Mouse (Mus musculus) liver, embryonic 14 days (tissue): ENCODE data around the gene Tmem222. TPM values are rescaled to one million over a fixed set of nuclear protein-coding genes. Genes with fewer than 3 reads are reported as not detected.

ENCODE experiments used
- polyA plus RNA-seq: library from polyadenylated mRNA; depleted of rRNA; stranded (reverse); fragments of >200 nt; gene quantifications from 2 replicates; pipeline ENCODE4 v1.2.3, GENCODE M21; 2012; rRNA removed

Gene Tmem222
- 28.7 and 32.3 TPM in 2 replicates for polyA plus RNA-seq

DNA sequence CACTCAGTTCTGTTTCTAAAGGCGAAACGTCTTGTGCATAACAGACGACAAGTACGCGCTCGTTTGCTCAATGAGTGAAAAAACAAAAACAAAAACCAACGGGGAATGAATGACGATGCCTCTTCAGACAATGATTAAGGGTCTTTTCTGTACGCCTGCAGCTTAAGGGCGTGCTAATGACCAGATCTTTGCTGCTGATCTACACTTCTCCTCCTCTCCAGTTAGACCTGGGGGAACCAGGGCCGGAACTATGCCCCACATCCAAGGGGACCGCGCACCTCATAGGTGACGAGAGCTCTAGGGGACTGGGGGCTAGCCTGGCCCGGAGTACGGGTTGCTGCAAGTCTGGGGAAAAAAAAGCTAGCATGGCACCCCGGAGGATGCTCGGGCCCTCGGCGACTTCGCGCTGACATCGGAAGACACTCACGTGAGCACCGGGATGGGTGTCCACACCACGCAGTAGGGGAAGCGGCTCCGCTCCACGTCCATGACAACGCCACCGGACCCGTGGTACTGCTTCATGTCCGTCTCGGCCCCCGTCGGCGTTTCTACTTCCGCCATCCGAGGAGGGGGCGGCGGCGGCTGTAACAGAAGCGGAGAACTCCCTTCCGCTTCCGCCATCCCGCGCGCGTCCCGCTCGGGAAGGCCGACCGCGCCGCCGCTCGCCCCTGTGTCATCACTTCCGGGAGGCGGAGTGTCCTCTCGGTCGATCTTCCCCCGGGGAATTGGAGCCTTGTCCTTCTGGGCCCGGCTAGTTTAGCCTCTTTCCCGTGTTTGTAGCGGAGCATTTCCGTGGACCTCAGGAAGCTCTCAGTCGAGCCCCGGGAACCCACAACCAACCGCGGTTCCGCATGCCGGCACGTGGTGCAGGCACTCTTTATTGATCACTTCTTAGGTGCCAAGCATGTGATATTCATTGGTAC, at the start of gene Tmem222:
Gene Tmem222, minus strand, starts transcription at position 689 of the 923 bp plus-strand sequence.

DNA sequence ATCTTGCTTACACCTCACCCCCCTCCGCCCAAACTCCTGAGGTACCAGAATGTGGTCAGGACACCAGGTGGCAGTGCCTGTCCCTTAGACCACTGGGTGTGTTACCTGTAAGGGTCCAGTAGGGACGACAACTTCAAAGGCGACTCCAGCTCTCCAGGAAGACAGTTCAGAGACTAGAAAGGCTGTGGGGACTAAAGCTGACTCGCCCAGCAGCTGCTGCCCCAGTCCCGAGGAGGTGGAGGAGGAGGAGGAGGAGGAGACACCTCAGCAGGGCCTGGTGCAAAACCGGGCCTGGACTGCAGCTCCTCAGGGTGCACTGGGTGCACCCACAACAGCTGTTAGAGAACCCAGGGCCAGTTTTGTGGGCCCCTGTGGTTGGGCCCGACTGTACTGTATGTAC, 14.7 kb downstream of the Tmem222 start, which contains the start of gene Sytl1:
Gene Sytl1, minus strand, starts transcription at position 232 of the 400 bp plus-strand sequence.

DNA sequence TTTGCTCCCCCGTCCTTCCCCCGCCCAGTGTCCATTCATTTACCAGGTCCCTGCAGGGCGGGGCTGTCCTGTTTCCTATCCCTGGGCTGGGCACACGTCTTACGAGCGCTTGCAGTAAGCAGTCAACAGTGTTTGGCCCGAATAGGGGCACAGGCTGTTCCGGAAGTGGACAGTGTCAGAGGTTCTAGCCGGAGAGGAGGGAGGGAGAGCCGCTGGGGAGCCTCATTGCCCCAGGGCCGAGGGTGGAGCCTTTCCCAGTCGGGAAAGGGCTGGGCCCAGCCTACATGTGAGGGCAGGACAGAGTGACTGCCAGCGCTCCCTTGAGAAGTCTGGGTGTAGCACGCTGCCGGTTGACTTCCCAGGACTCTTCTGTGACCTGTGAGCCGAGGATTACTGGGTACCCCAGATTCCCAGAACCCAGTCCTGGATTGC, 37.1 kb downstream of the Tmem222 start, which contains the start of gene Map3k6:
Gene Map3k6, plus strand, starts transcription at position 329 of the 432 bp plus-strand sequence.

Other genes starting within 250 kb of the Tmem222 start
- gene Wasf2, start 147.3 kb downstream of the Tmem222 start, polyA plus RNA-seq, result 10.2 and 12.9 TPM in 2 replicates
- gene Cd164l2, start 65.7 kb downstream of the Tmem222 start, polyA plus RNA-seq, result 0.07 TPM in 1 of 2 replicates, not detected in the other
- gene Gpr3, start 65.3 kb downstream of the Tmem222 start, polyA plus RNA-seq, result not detected in 2 replicates
- gene Map3k6, start 37.0 kb downstream of the Tmem222 start, polyA plus RNA-seq, result 1.9 and 2.1 TPM in 2 replicates
- 0.35 and 0.40 TPM in 2 replicates for gene Sytl1, start 14.7 kb downstream of the Tmem222 start, polyA plus RNA-seq
- 5.4 and 6.4 TPM in 2 replicates for gene Wdtc1, start 75.7 kb upstream of the Tmem222 start, polyA plus RNA-seq
- gene Slc9a1, start 91.9 kb upstream of the Tmem222 start, polyA plus RNA-seq, result 5.6 and 6.9 TPM in 2 replicates
- gene Tent5b, start 202.3 kb upstream of the Tmem222 start, polyA plus RNA-seq, result 0.01 and 0.06 TPM in 2 replicates
- gene Trnp1, start 220.8 kb upstream of the Tmem222 start, polyA plus RNA-seq, result 0.05 and 0.15 TPM in 2 replicates
- 0.25 and 0.28 TPM in 2 replicates for gene Kdf1, start 241.2 kb upstream of the Tmem222 start, polyA plus RNA-seq